Mouse (Mus musculus) lung, postnatal 0 days (tissue): ENCODE data around the gene Prkcd.

Experiments used
- CTCF ChIP-seq: IDR thresholded peaks from 2 replicates; pipeline ENCODE4 v1.5.1; 2016; ENCODE audit warnings: antibody characterized with exemption, mild to moderate bottlenecking
- EP300 ChIP-seq: IDR thresholded peaks from 2 replicates; pipeline ENCODE4 v1.6.1; 2016; ENCODE audit warnings: antibody characterized with exemption, mild to moderate bottlenecking, control low read depth

GRCm38 (mm10) chr14:30564451-30564850 is 61.6 kb downstream of the Prkcd start:
- TF ChIP-seq CTCF (no peak), EP300 (no peak)
